Mouse (Mus musculus): ENCODE results near the gene Cabp2. TPM values are rescaled to one million over a fixed set of nuclear protein-coding genes. Genes with fewer than 3 reads are reported as not detected.
"Not testable (repeated sequence)": the region's sequence is repeated elsewhere in the genome, so short reads cannot be mapped to it uniquely, and the experiment has no call there.

Gene Cabp2
- polyA plus RNA-seq, 1 experiment = not detected

GRCm38 (mm10) chr19:4045966-4046865, 35.2 kb upstream of the Cabp2 start, which contains the start of gene Gstp2:
TSS of gene Gstp2 (minus strand) at chr19:4046023.
- TF ChIP-seq CTCF (IDR thresholded peaks at IDR 0.05; ENCODE audit: borderline replicate concordance, insufficient read depth, low read length) = peak; percentile 8; the same call in 1 of the 2 replicates
- no peak for TF ChIP-seq POLR2A (IDR thresholded peaks at IDR 0.05; ENCODE audit: low read depth, low read length)
- H3K4me1 ChIP-seq (ENCODE audit: control insufficient read depth, insufficient read depth, low read length) = no peaks in the 10 kb centered on the region
- H3K4me3 ChIP-seq (ENCODE audit: insufficient read depth, low read length) = no peak within 1 kb of the TSS
- H3K27ac ChIP-seq (ENCODE audit: insufficient read depth, low read length) = peak within 1 kb of the TSS; percentile 65

GRCm38 (mm10) chr19:4046866-4047254, 34.5 kb upstream of the Cabp2 start:
- Histone ChIP-seq H3K4me3 (ENCODE audit: insufficient read depth, low read length) (no peak overlapping the region), H3K27ac (ENCODE audit: insufficient read depth, low read length) (no peak overlapping the region), H3K4me1 (ENCODE audit: control insufficient read depth, insufficient read depth, low read length) (no peaks in the 10 kb centered on the region)
- TF ChIP-seq CTCF (IDR thresholded peaks at IDR 0.05; ENCODE audit: borderline replicate concordance, insufficient read depth, low read length) = no peak
- TF ChIP-seq POLR2A (IDR thresholded peaks at IDR 0.05; ENCODE audit: low read depth, low read length) = no peak

- H3K4me3 ChIP-seq (ENCODE audit: insufficient read depth, low read length) = no peak overlapping the region
- H3K4me1 ChIP-seq (ENCODE audit: control insufficient read depth, insufficient read depth, low read length) = 0 out of 2 replicates have a peak, but pooled peaks cover 2% of the 10 kb centered on the region
- H3K27ac ChIP-seq (ENCODE audit: insufficient read depth, low read length) = no peak overlapping the region
- peak; percentile 48; the same call in 1 of the 2 replicates for TF ChIP-seq CTCF (IDR thresholded peaks at IDR 0.05; ENCODE audit: borderline replicate concordance, insufficient read depth, low read length)
- TF ChIP-seq POLR2A (IDR thresholded peaks at IDR 0.05; ENCODE audit: low read depth, low read length) = no peak
These were observed 33.5 kb upstream of the Cabp2 start for GRCm38 (mm10) chr19:4047859-4048258.

GRCm38 (mm10) chr19:4049069-4049468, 32.3 kb upstream of the Cabp2 start:
- H3K4me3 ChIP-seq (ENCODE audit: insufficient read depth, low read length); H3K27ac ChIP-seq (ENCODE audit: insufficient read depth, low read length); H3K4me1 ChIP-seq (ENCODE audit: control insufficient read depth, insufficient read depth, low read length): not testable (repeated sequence)

GRCm38 (mm10) chr19:4051016-4051415, 30.4 kb upstream of the Cabp2 start:
- no peak overlapping the region for H3K4me3 ChIP-seq (ENCODE audit: insufficient read depth, low read length)
- 0 out of 2 replicates have a peak, but pooled peaks cover 2% of the 10 kb centered on the region for H3K4me1 ChIP-seq (ENCODE audit: control insufficient read depth, insufficient read depth, low read length)
- no peak for TF ChIP-seq POLR2A (IDR thresholded peaks at IDR 0.05; ENCODE audit: low read depth, low read length)
- no peak for TF ChIP-seq CTCF (IDR thresholded peaks at IDR 0.05; ENCODE audit: borderline replicate concordance, insufficient read depth, low read length)
- H3K27ac ChIP-seq (ENCODE audit: insufficient read depth, low read length) = no peak overlapping the region

GRCm38 (mm10) chr19:4051741-4052515, 29.4 kb upstream of the Cabp2 start:
- H3K4me1 ChIP-seq (ENCODE audit: control insufficient read depth, insufficient read depth, low read length) = 0 out of 2 replicates have a peak, but pooled peaks cover 2% of the 10 kb centered on the region
- no peak overlapping the region for H3K27ac ChIP-seq (ENCODE audit: insufficient read depth, low read length)
- H3K4me3 ChIP-seq (ENCODE audit: insufficient read depth, low read length) = no peak overlapping the region
- TF ChIP-seq CTCF (IDR thresholded peaks at IDR 0.05; ENCODE audit: borderline replicate concordance, insufficient read depth, low read length) (peak; percentile 45; the same call in 1 of the 2 replicates), POLR2A (IDR thresholded peaks at IDR 0.05; ENCODE audit: low read depth, low read length) (no peak)

GRCm38 (mm10) chr19:4052516-4053030, 28.8 kb upstream of the Cabp2 start:
- TF ChIP-seq POLR2A (IDR thresholded peaks at IDR 0.05; ENCODE audit: low read depth, low read length) = no peak
- TF ChIP-seq CTCF (IDR thresholded peaks at IDR 0.05; ENCODE audit: borderline replicate concordance, insufficient read depth, low read length) = no peak
- no peak overlapping the region for H3K4me3 ChIP-seq (ENCODE audit: insufficient read depth, low read length)
- H3K4me1 ChIP-seq (ENCODE audit: control insufficient read depth, insufficient read depth, low read length) = 0 out of 2 replicates have a peak, but pooled peaks cover 2% of the 10 kb centered on the region
- H3K27ac ChIP-seq (ENCODE audit: insufficient read depth, low read length) = no peak overlapping the region

GRCm38 (mm10) chr19:4054613-4055012, 26.8 kb upstream of the Cabp2 start:
- H3K4me3 ChIP-seq (ENCODE audit: insufficient read depth, low read length) = no peak overlapping the region
- no peak overlapping the region for H3K27ac ChIP-seq (ENCODE audit: insufficient read depth, low read length)
- 0 out of 2 replicates have a peak, but pooled peaks cover 2% of the 10 kb centered on the region for H3K4me1 ChIP-seq (ENCODE audit: control insufficient read depth, insufficient read depth, low read length)
- TF ChIP-seq POLR2A (IDR thresholded peaks at IDR 0.05; ENCODE audit: low read depth, low read length) (no peak), CTCF (IDR thresholded peaks at IDR 0.05; ENCODE audit: borderline replicate concordance, insufficient read depth, low read length) (no peak)

GRCm38 (mm10) chr19:4055216-4055946, 26.0 kb upstream of the Cabp2 start:
- no peak for TF ChIP-seq CTCF (IDR thresholded peaks at IDR 0.05; ENCODE audit: borderline replicate concordance, insufficient read depth, low read length)
- no peak for TF ChIP-seq POLR2A (IDR thresholded peaks at IDR 0.05; ENCODE audit: low read depth, low read length)
- no peak overlapping the region for H3K27ac ChIP-seq (ENCODE audit: insufficient read depth, low read length)
- H3K4me3 ChIP-seq (ENCODE audit: insufficient read depth, low read length) = no peak overlapping the region
- 0 out of 2 replicates have a peak, but pooled peaks cover 2% of the 10 kb centered on the region for H3K4me1 ChIP-seq (ENCODE audit: control insufficient read depth, insufficient read depth, low read length)
